Mouse (Mus musculus) erythroblast, embryonic 14.5 days (primary cell): ENCODE results near the gene Fasn.

Experiments
- GATA1 ChIP-seq: IDR thresholded peaks from 2 replicates; pipeline ENCODE4 v1.6.1; 2012; ENCODE audit warnings: low read length, inconsistent platforms, mixed read lengths
- TAL1 ChIP-seq: IDR thresholded peaks from 3 replicates; pipeline ENCODE4 v1.6.1; 2012; ENCODE audit warnings: low read length, inconsistent platforms, mixed read lengths

DNA sequence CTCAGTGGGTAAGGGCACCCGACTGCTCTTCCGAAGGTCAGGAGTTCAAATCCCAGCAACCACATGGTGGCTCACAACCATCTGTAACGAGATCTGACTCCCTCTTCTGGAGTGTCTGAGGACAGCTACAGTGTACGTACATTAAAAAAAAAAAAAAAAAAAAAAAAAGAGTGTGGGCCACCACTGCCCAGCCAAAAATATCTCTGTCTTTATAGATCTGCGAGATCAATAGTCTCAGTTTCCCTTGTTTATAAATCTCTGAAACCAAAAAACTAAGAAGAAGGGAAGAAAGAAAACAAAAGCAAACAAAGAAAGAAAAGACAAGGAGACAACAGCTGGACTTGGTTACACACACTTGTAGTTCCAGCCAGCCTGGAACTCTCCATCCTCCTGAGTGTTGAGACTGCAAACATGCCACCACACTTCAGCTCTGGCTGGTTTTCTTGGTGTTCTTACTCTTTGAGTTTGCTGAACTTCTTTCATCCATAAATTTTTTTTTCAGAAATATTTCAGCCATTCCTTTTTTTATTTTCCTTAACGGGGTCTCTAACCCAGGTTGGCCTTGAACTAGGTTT lies 24.9 kb downstream of the Fasn start:
- TF ChIP-seq GATA1 (no peak), TAL1 (no peak)
